Mouse (Mus musculus) liver, embryonic 12.5 days (tissue): ENCODE data around the gene Cdcp1. TPM values are rescaled to one million over a fixed set of nuclear protein-coding genes. Genes with fewer than 3 reads are reported as not detected.
A peak's percentile ranks its signal among the peaks of the same experiment; 100 is the strongest.

Experiments used
- ATAC-seq: fragments of 200-750 bp; cut with Nextera tagmentation; 2 replicates; pipeline ENCODE4 v1.8.0; 2017; ENCODE audit warnings: moderate number of reproducible peaks, mild to moderate bottlenecking, moderate library complexity
- H3K27ac ChIP-seq: fragments of 300-500 bp; sonication (generic); 2 replicates; pipeline ENCODE4 v1.5.1; 2016; ENCODE audit warnings: mild to moderate bottlenecking
- H3K27me3 ChIP-seq: fragments of 300-500 bp; sonication (generic); replicated peaks from 2 replicates; pipeline ENCODE4 v1.6.1; 2016; ENCODE audit warnings: mild to moderate bottlenecking, moderate library complexity
- H3K36me3 ChIP-seq: fragments of 300-500 bp; sonication (generic); 2 replicates; pipeline ENCODE4 v1.6.1; 2016; ENCODE audit warnings: mild to moderate bottlenecking, moderate library complexity
- H3K4me1 ChIP-seq: fragments of 300-500 bp; sonication (generic); 2 replicates; pipeline ENCODE4 v1.6.1; 2016
- H3K4me2 ChIP-seq: fragments of 300-500 bp; sonication (generic); 2 replicates; pipeline ENCODE4 v1.6.1; 2016; ENCODE audit warnings: mild to moderate bottlenecking, moderate library complexity
- H3K4me3 ChIP-seq: fragments of 300-500 bp; sonication (generic); 2 replicates; pipeline ENCODE4 v1.5.1; 2016; ENCODE audit warnings: mild to moderate bottlenecking, moderate library complexity
- H3K9ac ChIP-seq: fragments of 300-500 bp; sonication (generic); 2 replicates; pipeline ENCODE4 v1.6.1; 2016; ENCODE audit warnings: mild to moderate bottlenecking, moderate library complexity
- H3K9me3 ChIP-seq: fragments of 300-500 bp; sonication (generic); replicated peaks from 2 replicates; pipeline ENCODE4 v1.6.1; 2016; ENCODE audit warnings: mild to moderate bottlenecking, moderate library complexity
- WGBS: fragments of 180-500 bp; shearing (Covaris S2); methylation state at CpG from one replicate; pipeline ENCODE4 v1.1.7; 2016; ENCODE audit not compliant: insufficient replicate concordance; 5-methylcytosine and 5-hydroxymethylcytosine counted together
- polyA plus RNA-seq: library from polyadenylated mRNA; unstranded; fragments of >200 nt; fragmentation: Nextera tagmentation; extraction: Ambion mirVana; gene quantifications from 2 replicates; pipeline ENCODE4 v1.2.1, GENCODE M21; 2016

Gene Cdcp1
- polyA plus RNA-seq, 1 experiment from 2014 or later, result 0.18 TPM

- H3K4me3 ChIP-seq, result no peak overlapping the region
- no peaks in the 10 kb centered on the region for H3K27me3 ChIP-seq
- 73% methylated on average over 5 of the region's 5 CpGs for WGBS
- ATAC-seq, result no peak
- 0 out of 2 replicates have a peak, but pooled peaks cover 3% of the 10 kb centered on the region for H3K4me1 ChIP-seq
- peaks cover 15% of the 10 kb centered on the region for H3K9me3 ChIP-seq
- no peak overlapping the region for H3K4me2 ChIP-seq
- H3K27ac ChIP-seq, result no peak overlapping the region
- peaks cover 16% of the 10 kb centered on the region for H3K36me3 ChIP-seq
- H3K9ac ChIP-seq, result no peak overlapping the region
Measured at GRCm38 (mm10) chr9:123148430-123148829, 67.4 kb downstream of the Cdcp1 start.

DNA sequence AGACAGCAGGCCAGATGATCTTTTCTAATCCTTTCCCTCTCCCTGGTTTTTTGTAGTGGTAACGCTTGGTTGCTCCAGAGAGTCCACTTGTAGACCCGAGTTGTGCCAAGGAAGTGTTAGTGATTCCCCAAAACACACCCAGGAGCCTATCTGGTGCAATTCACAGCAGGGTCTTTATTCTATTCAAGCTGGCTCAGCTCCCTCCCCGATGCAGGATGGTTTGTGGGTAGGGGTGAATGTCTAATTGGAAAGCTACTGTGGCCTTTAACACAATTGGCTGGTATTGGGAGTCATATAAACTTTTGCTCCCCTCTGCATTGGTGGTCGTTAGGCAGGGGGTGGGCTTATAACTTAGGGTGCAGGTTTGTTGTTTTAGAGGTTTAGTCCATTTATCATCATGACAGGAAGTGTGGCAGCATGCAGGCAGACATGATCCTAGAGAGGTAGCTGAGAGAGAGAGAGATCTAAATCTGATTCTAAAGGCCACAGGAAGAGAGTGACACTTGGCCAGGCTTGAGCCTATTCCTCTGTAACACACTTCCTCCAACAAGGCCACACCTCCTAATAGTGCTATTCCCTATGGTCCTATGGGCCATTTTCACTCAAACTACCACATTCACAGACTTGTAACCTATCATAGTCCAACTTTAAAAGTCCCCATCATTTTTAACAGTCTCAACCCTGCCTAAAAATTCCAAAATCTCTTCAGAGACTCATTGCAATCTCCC is 75.8 kb downstream of the Cdcp1 start:
- 78% methylated on average over 4 of the region's 4 CpGs for WGBS
- H3K27ac ChIP-seq, result no peak overlapping the region

GRCm38 (mm10) chr9:123138891-123139474 is 76.9 kb downstream of the Cdcp1 start:
- Histone ChIP-seq H3K27me3 (no peaks in the 10 kb centered on the region), H3K27ac (no peak overlapping the region), H3K36me3 (peaks cover 90% of the 10 kb centered on the region), H3K9ac (no peak overlapping the region), H3K4me1 (no peaks in the 10 kb centered on the region), H3K9me3 (peaks cover 1% of the 10 kb centered on the region; the same call in 1 of the 2 replicates), H3K4me3 (no peak overlapping the region), H3K4me2 (no peak overlapping the region)
- WGBS, result 75% methylated on average over 5 of the region's 5 CpGs
- ATAC-seq, result no peak

More for the DNA sequence above, 75.8 kb downstream of the Cdcp1 start:
- no peak for ATAC-seq
- no peaks in the 10 kb centered on the region for H3K27me3 ChIP-seq
- no peak overlapping the region for H3K9ac ChIP-seq
- H3K4me2 ChIP-seq, result no peak overlapping the region
- peaks cover 6% of the 10 kb centered on the region; the same call in 1 of the 2 replicates for H3K9me3 ChIP-seq
- no peaks in the 10 kb centered on the region for H3K4me1 ChIP-seq
- peaks cover 84% of the 10 kb centered on the region for H3K36me3 ChIP-seq
- H3K4me3 ChIP-seq, result no peak overlapping the region

DNA sequence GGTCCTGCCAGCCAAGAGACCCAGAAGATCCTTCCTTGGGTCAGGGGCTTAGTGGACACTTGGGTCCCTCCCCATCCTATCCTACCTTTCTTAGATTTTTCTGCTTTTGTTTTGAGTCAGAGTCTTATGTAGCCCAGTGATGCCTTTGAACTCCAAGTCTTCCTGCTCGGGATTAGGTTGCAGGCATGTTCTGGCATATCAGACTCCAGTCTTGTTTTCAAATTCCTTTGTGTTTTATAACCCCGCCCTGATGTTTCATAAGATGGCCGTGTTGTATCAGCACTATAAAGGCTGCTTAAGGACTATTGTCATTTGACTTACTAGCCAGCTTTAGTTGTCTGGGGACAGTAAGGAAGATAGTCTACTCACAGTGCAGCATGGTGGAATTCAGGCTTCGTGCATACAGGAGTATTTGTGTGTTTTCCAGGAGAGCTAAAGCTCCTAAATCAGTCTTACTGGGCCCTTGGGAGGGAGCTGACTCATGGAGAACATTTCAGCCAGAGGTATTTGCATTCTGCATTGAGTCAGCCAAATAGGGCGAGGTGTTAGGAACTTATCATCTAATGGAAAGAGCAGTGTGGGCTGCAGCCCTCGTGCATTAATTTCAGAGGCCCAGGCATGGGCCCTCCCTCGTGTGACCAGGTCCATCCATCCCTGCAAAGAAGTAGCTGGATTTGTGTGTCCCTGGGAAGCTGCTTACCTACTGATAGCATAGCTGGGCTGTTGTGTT is 78.7 kb downstream of the Cdcp1 start:
- Histone ChIP-seq H3K9ac (no peak overlapping the region), H3K27ac (no peak overlapping the region), H3K4me3 (no peak overlapping the region), H3K36me3 (peaks cover 97% of the 10 kb centered on the region), H3K27me3 (no peaks in the 10 kb centered on the region), H3K9me3 (no peaks in the 10 kb centered on the region), H3K4me2 (no peak overlapping the region), H3K4me1 (no peaks in the 10 kb centered on the region)
- no peak for ATAC-seq
- 75% methylated on average over 7 of the region's 7 CpGs for WGBS

DNA sequence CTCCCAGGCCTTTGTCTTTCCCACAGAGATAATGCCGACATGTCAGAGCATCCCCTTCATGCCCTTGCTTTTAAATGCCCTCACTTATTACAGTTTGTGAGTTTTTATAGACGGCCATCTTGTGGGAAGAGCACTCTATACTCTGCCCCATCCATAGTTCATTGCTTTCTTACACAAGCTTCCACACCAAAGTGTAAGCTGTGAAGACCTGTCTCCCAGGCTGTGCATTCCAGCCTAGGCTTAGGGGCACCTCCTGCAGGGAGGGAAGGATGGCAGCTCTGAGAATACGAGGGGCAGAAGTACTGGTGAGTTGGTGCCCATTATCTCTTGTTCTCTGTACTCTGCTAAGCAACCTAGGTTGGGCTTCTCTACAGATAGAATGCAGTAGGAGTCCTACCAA is 82.8 kb downstream of the Cdcp1 start:
- Histone ChIP-seq H3K4me3 (no peak overlapping the region), H3K27ac (no peak overlapping the region), H3K27me3 (no peaks in the 10 kb centered on the region), H3K9me3 (no peaks in the 10 kb centered on the region), H3K9ac (no peak overlapping the region), H3K36me3 (peaks cover 100% of the 10 kb centered on the region), H3K4me2 (no peak overlapping the region), H3K4me1 (0 out of 2 replicates have a peak, but pooled peaks cover 4% of the 10 kb centered on the region)
- no peak for ATAC-seq
- WGBS, result 83% methylated on average over 3 of the region's 3 CpGs

GRCm38 (mm10) chr9:123127663-123128062 is 88.2 kb downstream of the Cdcp1 start:
- Histone ChIP-seq H3K36me3 (peaks cover 92% of the 10 kb centered on the region), H3K4me1 (peaks cover 23% of the 10 kb centered on the region), H3K27me3 (no peaks in the 10 kb centered on the region), H3K4me3 (no peak overlapping the region), H3K9me3 (no peaks in the 10 kb centered on the region), H3K27ac (no peak overlapping the region), H3K9ac (no peak overlapping the region), H3K4me2 (no peak overlapping the region)
- ATAC-seq, result no peak
- 82% methylated on average over 6 of the region's 6 CpGs for WGBS

GRCm38 (mm10) chr9:123124413-123124981 is 91.3 kb downstream of the Cdcp1 start:
- peaks cover 92% of the 10 kb centered on the region for H3K36me3 ChIP-seq
- H3K4me1 ChIP-seq, result peaks cover 18% of the 10 kb centered on the region
- H3K4me3 ChIP-seq, result no peak overlapping the region
- no peaks in the 10 kb centered on the region for H3K27me3 ChIP-seq
- H3K9me3 ChIP-seq, result no peaks in the 10 kb centered on the region
- 17% methylated on average over 2 of the region's 2 CpGs for WGBS
- H3K27ac ChIP-seq, result peak overlapping the region; percentile 64
- ATAC-seq, result peak; percentile 70
- peak overlapping the region; percentile 42 for H3K4me2 ChIP-seq
- H3K9ac ChIP-seq, result peak overlapping the region; percentile 6; the same call in 1 of the 2 replicates

GRCm38 (mm10) chr9:123123571-123124412 is 92.0 kb downstream of the Cdcp1 start:
- H3K9me3 ChIP-seq, result no peaks in the 10 kb centered on the region
- no peak overlapping the region for H3K4me3 ChIP-seq
- peak overlapping the region; percentile 6; the same call in 1 of the 2 replicates for H3K9ac ChIP-seq
- peak overlapping the region; percentile 42 for H3K4me2 ChIP-seq
- H3K36me3 ChIP-seq, result peaks cover 92% of the 10 kb centered on the region
- H3K4me1 ChIP-seq, result peaks cover 18% of the 10 kb centered on the region
- 68% methylated on average over 6 of the region's 6 CpGs for WGBS
- peak overlapping the region; percentile 64 for H3K27ac ChIP-seq
- peak; percentile 68 for ATAC-seq
- no peaks in the 10 kb centered on the region for H3K27me3 ChIP-seq

DNA sequence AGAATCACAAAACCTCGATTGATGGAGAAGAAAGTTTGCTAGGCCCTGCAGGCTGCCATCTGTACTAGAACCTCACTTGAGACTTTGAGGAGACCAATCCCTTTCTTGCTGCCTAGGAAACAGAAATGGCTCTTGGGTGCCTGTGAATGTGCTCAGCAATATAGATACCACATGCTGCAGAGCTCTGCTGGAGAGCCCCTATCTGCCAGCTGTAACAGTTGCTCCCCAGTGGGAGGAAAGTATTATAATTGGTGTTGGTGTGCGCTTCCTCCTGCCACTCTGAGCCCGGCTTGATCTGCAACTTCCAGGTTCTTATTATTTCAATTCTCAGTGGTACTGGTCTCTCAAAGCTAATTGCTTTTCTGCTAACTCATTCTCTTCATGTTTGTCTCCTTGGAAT is 92.8 kb downstream of the Cdcp1 start:
- Histone ChIP-seq H3K4me1 (peaks cover 18% of the 10 kb centered on the region), H3K27me3 (no peaks in the 10 kb centered on the region), H3K4me2 (no peak overlapping the region), H3K9me3 (no peaks in the 10 kb centered on the region), H3K27ac (no peak overlapping the region), H3K36me3 (peaks cover 91% of the 10 kb centered on the region), H3K4me3 (no peak overlapping the region), H3K9ac (no peak overlapping the region)
- ATAC-seq, result no peak
- 81% methylated on average over 3 of the region's 3 CpGs for WGBS
